Mouse (Mus musculus) forebrain, embryonic 12.5 days (tissue): ENCODE measurements around the gene Pde6g. TPM values are rescaled to one million over a fixed set of nuclear protein-coding genes. Genes with fewer than 3 reads are reported as not detected.

Experiments
- ATAC-seq: fragments of 200-750 bp; cut with Nextera tagmentation; 2 replicates; pipeline ENCODE4 v1.8.0; 2017; ENCODE audit warnings: moderate TSS enrichment; ENCODE audit not compliant: low FRiP score
- H3K27ac ChIP-seq: fragments of 300-500 bp; sonication (generic); 2 replicates; pipeline ENCODE4 v1.5.1; 2016; ENCODE audit warnings: mild to moderate bottlenecking
- H3K27me3 ChIP-seq: fragments of 300-500 bp; sonication (generic); 2 replicates; pipeline ENCODE4 v1.6.1; 2016; ENCODE audit warnings: mild to moderate bottlenecking
- H3K36me3 ChIP-seq: fragments of 300-500 bp; sonication (generic); replicated peaks from 2 replicates; pipeline ENCODE4 v1.6.1; 2016; ENCODE audit warnings: mild to moderate bottlenecking
- H3K4me1 ChIP-seq: fragments of 300-500 bp; sonication (generic); 2 replicates; pipeline ENCODE4 v1.6.1; 2016
- H3K4me2 ChIP-seq: fragments of 300-500 bp; sonication (generic); 2 replicates; pipeline ENCODE4 v1.6.1; 2016; ENCODE audit warnings: mild to moderate bottlenecking, moderate library complexity
- H3K4me3 ChIP-seq: fragments of 300-500 bp; sonication (generic); replicated peaks from 2 replicates; pipeline ENCODE4 v1.5.1; 2016; ENCODE audit warnings: mild to moderate bottlenecking
- H3K9ac ChIP-seq: fragments of 300-500 bp; sonication (generic); 2 replicates; pipeline ENCODE4 v1.6.1; 2016; ENCODE audit warnings: mild to moderate bottlenecking
- H3K9me3 ChIP-seq: fragments of 300-500 bp; sonication (generic); 2 replicates; pipeline ENCODE4 v1.6.1; 2016
- WGBS: fragments of 180-500 bp; shearing (Covaris S2); methylation state at CpG from one replicate; pipeline ENCODE4 v1.1.7; 2016; 5-methylcytosine and 5-hydroxymethylcytosine counted together
- polyA plus RNA-seq: library from polyadenylated mRNA; unstranded; fragments of >200 nt; fragmentation: Nextera tagmentation; extraction: Ambion mirVana; gene quantifications from 2 replicates; pipeline ENCODE4 v1.2.1, GENCODE M21; 2016

The Pde6g gene
- polyA plus RNA-seq, 1 experiment from 2014 or later = 0.38 TPM

GRCm38 (mm10) chr11:120404814-120405213 is 48.5 kb downstream of the Pde6g start:
- H3K4me2 ChIP-seq = no peak overlapping the region
- no peaks in the 10 kb centered on the region for H3K4me1 ChIP-seq
- H3K9me3 ChIP-seq = no peaks in the 10 kb centered on the region
- peaks cover 94% of the 10 kb centered on the region for H3K36me3 ChIP-seq
- 97% methylated on average over 1 of the region's 1 CpGs for WGBS
- H3K4me3 ChIP-seq = no peak overlapping the region
- no peak for ATAC-seq
- H3K27me3 ChIP-seq = no peaks in the 10 kb centered on the region
- H3K27ac ChIP-seq = no peak overlapping the region
- no peak overlapping the region for H3K9ac ChIP-seq

GRCm38 (mm10) chr11:120399319-120399718 is 54.0 kb downstream of the Pde6g start:
- no peaks in the 10 kb centered on the region for H3K4me1 ChIP-seq
- WGBS = 96% methylated on average over 2 of the region's 2 CpGs

More at GRCm38 (mm10) chr11:120399319-120399718, 54.0 kb downstream of the Pde6g start:
- Histone ChIP-seq H3K9ac (no peak overlapping the region), H3K9me3 (no peaks in the 10 kb centered on the region), H3K4me2 (no peak overlapping the region), H3K27ac (no peak overlapping the region), H3K27me3 (no peaks in the 10 kb centered on the region), H3K4me3 (no peak overlapping the region), H3K36me3 (peaks cover 80% of the 10 kb centered on the region)
- ATAC-seq = no peak

Other genes starting within 250 kb of the Pde6g start
- gene Bahcc1, start 220.6 kb downstream of the Pde6g start, polyA plus RNA-seq = 23.5 and 24.0 TPM in 2 replicates
- 2,923 and 2,975 TPM in 2 replicates for gene Actg1, start 105.0 kb downstream of the Pde6g start, polyA plus RNA-seq
- gene Fscn2, start 92.0 kb downstream of the Pde6g start, polyA plus RNA-seq = 0.82 and 0.91 TPM in 2 replicates
- 47.3 and 47.4 TPM in 2 replicates for gene Faap100, start 74.7 kb downstream of the Pde6g start, polyA plus RNA-seq
- 49.2 and 50.8 TPM in 2 replicates for gene Nploc4, start 15.8 kb downstream of the Pde6g start, polyA plus RNA-seq
- 0.18 TPM in 1 of 2 replicates, not detected in the other for gene Tspan10, start 10.9 kb downstream of the Pde6g start, polyA plus RNA-seq
- gene Oxld1, start 4.6 kb upstream of the Pde6g start, polyA plus RNA-seq = 8.6 and 10.9 TPM in 2 replicates
- 34.5 and 35.4 TPM in 2 replicates for gene Ccdc137, start 4.6 kb upstream of the Pde6g start, polyA plus RNA-seq
- gene Arl16, start 14.1 kb upstream of the Pde6g start, polyA plus RNA-seq = 48.2 and 50.1 TPM in 2 replicates
- 130 and 135 TPM in 2 replicates for gene Mrpl12, start 31.1 kb upstream of the Pde6g start, polyA plus RNA-seq
- gene Slc25a10, start 38.3 kb upstream of the Pde6g start, polyA plus RNA-seq = 43.4 and 46.0 TPM in 2 replicates
- gene Gcgr, start 77.2 kb upstream of the Pde6g start, polyA plus RNA-seq = 0.09 TPM in 1 of 2 replicates, not detected in the other
- 209 and 214 TPM in 2 replicates for gene Mcrip1, start 96.2 kb upstream of the Pde6g start, polyA plus RNA-seq
- not detected in 2 replicates for gene Ppp1r27, start 97.6 kb upstream of the Pde6g start, polyA plus RNA-seq
- gene P4hb, start 119.8 kb upstream of the Pde6g start, polyA plus RNA-seq = 334 and 362 TPM in 2 replicates
- gene Arhgdia, start 128.1 kb upstream of the Pde6g start, polyA plus RNA-seq = 496 and 513 TPM in 2 replicates
- gene Alyref, start 144.9 kb upstream of the Pde6g start, polyA plus RNA-seq = 561 and 697 TPM in 2 replicates
- 179 and 186 TPM in 2 replicates for gene Anapc11, start 144.9 kb upstream of the Pde6g start, polyA plus RNA-seq
- gene Npb, start 155.0 kb upstream of the Pde6g start, polyA plus RNA-seq = 0.40 TPM in 1 of 2 replicates, not detected in the other
- gene Pcyt2, start 164.4 kb upstream of the Pde6g start, polyA plus RNA-seq = 139 and 142 TPM in 2 replicates
- gene Sirt7, start 171.7 kb upstream of the Pde6g start, polyA plus RNA-seq = 43.1 and 43.3 TPM in 2 replicates
- gene Mafg, start 180.1 kb upstream of the Pde6g start, polyA plus RNA-seq = 30.9 and 32.9 TPM in 2 replicates
- gene Pycr1, start 190.3 kb upstream of the Pde6g start, polyA plus RNA-seq = 32.5 and 32.8 TPM in 2 replicates
- not detected in 2 replicates for gene Myadml2, start 194.7 kb upstream of the Pde6g start, polyA plus RNA-seq
- 0.13 and 0.49 TPM in 2 replicates for gene Notum, start 207.7 kb upstream of the Pde6g start, polyA plus RNA-seq
- gene Aspscr1, start 219.5 kb upstream of the Pde6g start, polyA plus RNA-seq = 132 and 145 TPM in 2 replicates